Mouse (Mus musculus) liver, postnatal 0 days (tissue): ENCODE measurements around the gene Exoc2. TPM values are rescaled to one million over a fixed set of nuclear protein-coding genes. Genes with fewer than 3 reads are reported as not detected.

ENCODE experiments used
- ATAC-seq: fragments of 200-750 bp; cut with Nextera tagmentation; 2 replicates; pipeline ENCODE4 v1.8.0; 2017; ENCODE audit warnings: mild to moderate bottlenecking, moderate library complexity
- DNase-seq: peaks from one replicate; pipeline ENCODE4 v3.0.0-alpha.2; 2016
- H3K27ac ChIP-seq: fragments of 300-500 bp; sonication (generic); 2 replicates; pipeline ENCODE4 v1.5.1; 2014; ENCODE audit warnings: antibody characterized with exemption, moderate library complexity, mild to moderate bottlenecking, low read depth
- H3K27me3 ChIP-seq: fragments of 300-500 bp; sonication (generic); 2 replicates; pipeline ENCODE4 v1.6.1; 2014; ENCODE audit warnings: low read length, control low read depth, mixed read lengths; ENCODE audit not compliant: insufficient read depth
- H3K36me3 ChIP-seq: fragments of 300-500 bp; sonication (generic); replicated peaks from 2 replicates; pipeline ENCODE4 v1.6.1; 2014; ENCODE audit warnings: mild to moderate bottlenecking, control low read depth, low read length, moderate library complexity, mixed read lengths; ENCODE audit not compliant: insufficient read depth
- H3K4me1 ChIP-seq: fragments of 300-500 bp; sonication (generic); 2 replicates; pipeline ENCODE4 v1.6.1; 2014; ENCODE audit warnings: antibody characterized with exemption, mild to moderate bottlenecking, control low read depth; ENCODE audit not compliant: insufficient read depth
- H3K4me2 ChIP-seq: fragments of 300-500 bp; sonication (generic); 2 replicates; pipeline ENCODE4 v1.6.1; 2014; ENCODE audit warnings: low read depth, mild to moderate bottlenecking, low read length, moderate library complexity, mixed read lengths
- H3K4me3 ChIP-seq: fragments of 300-500 bp; sonication (generic); 2 replicates; pipeline ENCODE4 v1.5.1; 2014; ENCODE audit warnings: low read depth, low read length
- H3K9ac ChIP-seq: fragments of 300-500 bp; sonication (generic); replicated peaks from 2 replicates; pipeline ENCODE4 v1.6.1; 2014; ENCODE audit warnings: mild to moderate bottlenecking, moderate library complexity
- H3K9me3 ChIP-seq: fragments of 300-500 bp; sonication (generic); 2 replicates; pipeline ENCODE4 v1.6.1; 2016; ENCODE audit warnings: mild to moderate bottlenecking, control low read depth, low read length, mixed read lengths
- CTCF ChIP-seq: sonication (generic); IDR thresholded peaks from 2 replicates; pipeline ENCODE4 v1.5.1; 2016; ENCODE audit warnings: antibody characterized with exemption, low read depth
- EP300 ChIP-seq: IDR thresholded peaks from 2 replicates; pipeline ENCODE4 v1.6.1; 2016; ENCODE audit warnings: antibody characterized with exemption, low read depth, mild to moderate bottlenecking
- WGBS: fragments of 180-500 bp; shearing (Covaris S2); extraction: QIAGEN DNeasy Blood & Tissue Kit; methylation state at CpG from one replicate; pipeline ENCODE4 v1.1.7; 2014; ENCODE audit not compliant: insufficient replicate concordance; 5-methylcytosine and 5-hydroxymethylcytosine counted together
- polyA plus RNA-seq: library from polyadenylated mRNA; unstranded; fragments of >200 nt; fragmentation: Nextera tagmentation; extraction: Ambion mirVana; gene quantifications from 2 replicates; pipeline ENCODE4 v1.2.1, GENCODE M21; 2015

The Exoc2 gene
- polyA plus RNA-seq, 1 experiment from 2014 or later = 8.1 TPM

DNA sequence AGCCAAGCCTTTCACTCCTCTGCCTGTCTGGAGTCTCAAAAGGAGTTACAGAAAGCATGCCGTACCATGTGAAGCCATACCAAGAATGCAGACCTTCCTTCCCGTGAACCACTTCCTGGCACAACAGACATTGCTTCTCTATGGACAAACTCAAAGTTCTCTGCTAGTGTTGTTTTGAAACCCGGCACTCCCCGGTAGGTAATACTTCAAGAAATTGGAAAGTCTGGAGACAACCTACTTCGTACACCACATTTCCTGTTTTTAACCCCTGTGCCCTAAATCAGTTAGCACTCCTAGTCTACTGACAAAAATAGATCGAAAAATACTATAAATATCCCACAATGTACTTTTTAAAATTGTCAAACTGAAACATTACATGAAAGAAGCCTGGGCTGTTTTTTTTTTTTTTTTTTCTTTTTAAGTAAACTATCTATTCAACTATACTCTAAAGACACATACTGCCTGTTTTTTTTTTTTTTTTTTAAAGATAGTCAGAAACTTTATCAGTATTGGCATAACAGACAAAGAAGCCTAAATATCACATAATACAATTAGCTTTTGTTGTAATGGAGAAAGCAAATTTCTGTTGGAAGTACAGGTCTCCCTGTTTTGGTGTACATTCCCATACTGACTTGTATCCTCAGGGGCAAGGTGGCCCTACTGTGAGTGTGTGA is 140.3 kb downstream of the Exoc2 start:
- Histone ChIP-seq H3K36me3 (no peaks in the 10 kb centered on the region), H3K27ac (no peak overlapping the region), H3K9me3 (no peaks in the 10 kb centered on the region), H3K4me3 (no peak overlapping the region), H3K4me1 (0 out of 2 replicates have a peak, but pooled peaks cover 6% of the 10 kb centered on the region), H3K9ac (no peak overlapping the region), H3K4me2 (peak overlapping the region; percentile 57), H3K27me3 (no peaks in the 10 kb centered on the region)
- no peak for DNase-seq
- 36% methylated on average over 6 of the region's 6 CpGs for WGBS
- no peak for ATAC-seq
- no peak for TF ChIP-seq EP300
- no peak for TF ChIP-seq CTCF

- TF ChIP-seq CTCF = no peak
- no peak for TF ChIP-seq EP300
- Histone ChIP-seq H3K9me3 (no peaks in the 10 kb centered on the region), H3K4me3 (no peak overlapping the region), H3K4me1 (0 out of 2 replicates have a peak, but pooled peaks cover 6% of the 10 kb centered on the region), H3K4me2 (no peak overlapping the region), H3K36me3 (no peaks in the 10 kb centered on the region), H3K27ac (no peak overlapping the region), H3K27me3 (no peaks in the 10 kb centered on the region), H3K9ac (no peak overlapping the region)
- DNase-seq = no peak
- WGBS = 77% methylated on average over 6 of the region's 6 CpGs
- no peak for ATAC-seq
These were observed 142.5 kb downstream of the Exoc2 start for GRCm38 (mm10) chr13:30831369-30831768.

DNA sequence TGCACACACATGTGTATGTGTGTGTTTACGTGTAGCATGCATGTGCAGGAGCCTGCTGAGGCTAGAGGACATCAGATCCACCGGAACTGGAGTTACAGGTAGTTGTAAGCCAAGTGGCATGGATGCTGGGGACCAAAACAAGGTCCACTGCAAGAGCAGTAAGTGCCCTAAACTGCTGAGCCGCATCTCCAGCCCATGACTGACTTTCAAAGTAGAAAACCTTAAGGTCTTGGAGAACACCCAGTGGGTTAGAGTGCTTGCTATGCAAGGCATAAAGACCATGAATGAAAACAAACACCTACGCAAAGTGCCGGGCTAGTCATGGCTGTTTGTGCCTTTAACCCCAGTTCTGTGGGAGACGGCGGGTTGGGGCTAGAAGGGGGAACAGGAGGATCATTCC is 147.4 kb downstream of the Exoc2 start:
- DNase-seq = no peak
- Histone ChIP-seq H3K4me3 (no peak overlapping the region), H3K27ac (no peak overlapping the region), H3K9ac (no peak overlapping the region), H3K36me3 (peaks cover 21% of the 10 kb centered on the region), H3K27me3 (no peaks in the 10 kb centered on the region), H3K9me3 (no peaks in the 10 kb centered on the region), H3K4me1 (0 out of 2 replicates have a peak, but pooled peaks cover 3% of the 10 kb centered on the region), H3K4me2 (no peak overlapping the region)
- ATAC-seq = no peak
- WGBS = 90% methylated on average over 7 of the region's 7 CpGs
- TF ChIP-seq CTCF = no peak
- no peak for TF ChIP-seq EP300

GRCm38 (mm10) chr13:30824903-30825302 is 149.0 kb downstream of the Exoc2 start:
- Histone ChIP-seq H3K9ac (no peak overlapping the region), H3K4me1 (no peaks in the 10 kb centered on the region), H3K27me3 (no peaks in the 10 kb centered on the region), H3K4me3 (no peak overlapping the region), H3K4me2 (no peak overlapping the region), H3K9me3 (no peaks in the 10 kb centered on the region), H3K27ac (no peak overlapping the region), H3K36me3 (peaks cover 23% of the 10 kb centered on the region)
- TF ChIP-seq CTCF (no peak), EP300 (no peak)
- 72% methylated on average over 3 of the region's 3 CpGs for WGBS
- DNase-seq (no peak), ATAC-seq (no peak)

DNA sequence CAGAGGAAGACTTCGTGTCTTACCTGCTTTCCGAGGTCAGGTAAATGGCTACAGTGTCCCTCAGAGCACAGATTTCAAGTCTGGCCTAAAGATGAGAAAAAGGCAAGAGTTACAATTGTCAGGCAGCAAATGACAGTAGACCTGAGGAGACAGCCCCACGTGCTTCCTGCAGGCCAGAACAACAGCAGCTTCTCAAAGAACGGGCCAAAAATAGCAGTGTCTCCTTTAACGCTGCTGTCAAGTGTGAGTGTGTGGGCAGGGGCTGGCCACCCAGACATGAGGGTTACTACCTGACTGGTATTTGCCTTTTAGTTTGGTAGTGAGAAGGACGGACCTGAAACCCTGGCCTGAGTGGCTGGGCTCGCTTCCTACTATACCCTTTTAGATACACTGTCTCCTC is 153.3 kb downstream of the Exoc2 start:
- H3K4me3 ChIP-seq = no peak overlapping the region
- ATAC-seq = no peak
- no peak for DNase-seq
- no peak overlapping the region for H3K4me2 ChIP-seq
- WGBS = 62% methylated on average over 7 of the region's 7 CpGs
- no peaks in the 10 kb centered on the region for H3K27me3 ChIP-seq
- peaks cover 42% of the 10 kb centered on the region for H3K36me3 ChIP-seq
- no peak overlapping the region for H3K27ac ChIP-seq
- no peak overlapping the region for H3K9ac ChIP-seq
- TF ChIP-seq EP300 (no peak), CTCF (no peak)
- H3K9me3 ChIP-seq = no peaks in the 10 kb centered on the region
- H3K4me1 ChIP-seq = no peaks in the 10 kb centered on the region

- H3K9me3 ChIP-seq = no peaks in the 10 kb centered on the region
- ATAC-seq = no peak
- H3K4me2 ChIP-seq = no peak overlapping the region
- no peak for DNase-seq
- no peaks in the 10 kb centered on the region for H3K27me3 ChIP-seq
- H3K27ac ChIP-seq = no peak overlapping the region
- 54% methylated on average over 2 of the region's 2 CpGs for WGBS
- TF ChIP-seq EP300 (no peak), CTCF (no peak)
- no peaks in the 10 kb centered on the region for H3K4me1 ChIP-seq
- peaks cover 39% of the 10 kb centered on the region for H3K36me3 ChIP-seq
- H3K4me3 ChIP-seq = no peak overlapping the region
- H3K9ac ChIP-seq = no peak overlapping the region
These were observed 154.0 kb downstream of the Exoc2 start for GRCm38 (mm10) chr13:30819891-30820290.

DNA sequence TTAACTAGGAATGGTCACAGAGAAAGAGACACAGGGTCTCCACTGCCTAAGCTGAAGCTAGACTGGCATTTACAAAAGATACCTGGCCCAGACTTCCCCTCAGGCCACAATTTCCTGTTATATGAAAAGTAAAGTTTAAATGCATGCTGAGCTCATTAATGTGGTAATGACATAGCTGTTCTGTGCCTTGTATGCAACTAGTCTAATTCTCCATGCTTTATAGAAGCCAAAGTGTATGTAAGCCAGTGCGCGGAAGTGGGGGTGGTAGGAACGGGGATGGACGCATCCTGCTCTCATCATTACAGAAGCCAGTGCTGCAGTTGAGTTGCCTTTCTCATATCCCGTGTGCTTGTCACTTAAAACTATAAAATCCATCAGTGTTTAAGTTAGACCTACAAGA is 156.5 kb downstream of the Exoc2 start:
- H3K4me3 ChIP-seq = no peak overlapping the region
- H3K4me2 ChIP-seq = no peak overlapping the region
- DNase-seq (no peak), ATAC-seq (no peak)
- H3K27ac ChIP-seq = no peak overlapping the region
- no peaks in the 10 kb centered on the region for H3K27me3 ChIP-seq
- TF ChIP-seq CTCF (no peak), EP300 (no peak)
- 91% methylated on average over 5 of the region's 5 CpGs for WGBS
- peaks cover 5% of the 10 kb centered on the region; the same call in 1 of the 2 replicates for H3K4me1 ChIP-seq
- no peaks in the 10 kb centered on the region for H3K9me3 ChIP-seq
- peaks cover 29% of the 10 kb centered on the region for H3K36me3 ChIP-seq
- H3K9ac ChIP-seq = no peak overlapping the region
